Mouse (Mus musculus): ENCODE measurements around the gene Itsn1. TPM values are rescaled to one million over a fixed set of nuclear protein-coding genes. Genes with fewer than 3 reads are reported as not detected.
A peak's percentile ranks its signal among the peaks of the same experiment; 100 is the strongest.

Gene Itsn1
- total RNA-seq, 2 experiments from 2014 or later: 158 to 175 TPM

GRCm38 (mm10) chr16:91909569-91910335, 180.7 kb downstream of the Itsn1 start:
- no peak for DNase-seq

GRCm38 (mm10) chr16:91917631-91918096, 188.6 kb downstream of the Itsn1 start:
- peak; percentile 86 to 87 for DNase-seq

- no peak for DNase-seq
Observed at GRCm38 (mm10) chr16:91918461-91918860, 189.4 kb downstream of the Itsn1 start.

- DNase-seq: no peak
Observed at GRCm38 (mm10) chr16:91919056-91919455, 190.0 kb downstream of the Itsn1 start.

- no peak for DNase-seq
Observed at GRCm38 (mm10) chr16:91921340-91921739, 192.3 kb downstream of the Itsn1 start.

GRCm38 (mm10) chr16:91922939-91923338, 193.9 kb downstream of the Itsn1 start:
- DNase-seq: no peak

GRCm38 (mm10) chr16:91924426-91924825, 195.3 kb downstream of the Itsn1 start:
- DNase-seq: no peak

- DNase-seq: no peak
Observed at GRCm38 (mm10) chr16:91927911-91928630, 199.0 kb downstream of the Itsn1 start.

- DNase-seq: peak; percentile 88 to 92
Observed at GRCm38 (mm10) chr16:91931078-91932013, 202.3 kb downstream of the Itsn1 start.

GRCm38 (mm10) chr16:91932082-91932690, 203.1 kb downstream of the Itsn1 start:
- DNase-seq: no peak

GRCm38 (mm10) chr16:91932843-91933518, 203.9 kb downstream of the Itsn1 start:
- DNase-seq: no peak

GRCm38 (mm10) chr16:91935108-91935507, 206.0 kb downstream of the Itsn1 start:
- DNase-seq: no peak

GRCm38 (mm10) chr16:91935726-91936125, 206.6 kb downstream of the Itsn1 start:
- DNase-seq: no peak

GRCm38 (mm10) chr16:91936340-91937030, 207.4 kb downstream of the Itsn1 start:
- peak; percentile 76 to 79 for DNase-seq

- no peak for DNase-seq
Observed at GRCm38 (mm10) chr16:91937281-91937680, 208.2 kb downstream of the Itsn1 start.

GRCm38 (mm10) chr16:91938141-91938540, 209.1 kb downstream of the Itsn1 start:
- DNase-seq: no peak

- no peak for DNase-seq
Observed at GRCm38 (mm10) chr16:91940726-91941125, 211.6 kb downstream of the Itsn1 start.

- DNase-seq: no peak
Observed at GRCm38 (mm10) chr16:91942201-91942600, 213.1 kb downstream of the Itsn1 start.

GRCm38 (mm10) chr16:91946261-91946660, 217.2 kb downstream of the Itsn1 start:
- no peak for DNase-seq

- DNase-seq: no peak
Observed at GRCm38 (mm10) chr16:91947093-91947492, 218.0 kb downstream of the Itsn1 start.

- no peak for DNase-seq
Observed at GRCm38 (mm10) chr16:91953967-91954366, 224.9 kb downstream of the Itsn1 start.
